Mouse (Mus musculus): Measurements from ENCODE around the gene Cachd1.

GRCm38 (mm10) chr4:100855373-100855772 is 78.9 kb downstream of the Cachd1 start:
- TF ChIP-seq GATA1 (IDR thresholded peaks at IDR 0.05; ENCODE audit: low read length) = no peak
- no peak for TF ChIP-seq TAL1 (IDR thresholded peaks at IDR 0.05; ENCODE audit: low read length)

Measured in erythroblast, embryonic 14.5 days (primary cell).